Mouse (Mus musculus) neural tube, embryonic 13.5 days (tissue): Measurements from ENCODE around the gene C5ar1. TPM values are rescaled to one million over a fixed set of nuclear protein-coding genes. Genes with fewer than 3 reads are reported as not detected.
A peak's percentile ranks its signal among the peaks of the same experiment; 100 is the strongest.
"Not testable (repeated sequence)": the region's sequence is repeated elsewhere in the genome, so short reads cannot be mapped to it uniquely, and the experiment has no call there.

Source experiments
- ATAC-seq: fragments of 200-750 bp; cut with Nextera tagmentation; 2 replicates; pipeline ENCODE4 v1.8.0; 2017; ENCODE audit warnings: low read depth, mild to moderate bottlenecking, moderate TSS enrichment, moderate library complexity
- H3K27ac ChIP-seq: fragments of 300-500 bp; sonication (generic); replicated peaks from 2 replicates; pipeline ENCODE4 v1.5.1; 2015; ENCODE audit warnings: moderate library complexity, mild to moderate bottlenecking, inconsistent platforms
- H3K27me3 ChIP-seq: fragments of 300-500 bp; sonication (generic); 2 replicates; pipeline ENCODE4 v1.6.1; 2015; ENCODE audit warnings: mild to moderate bottlenecking, inconsistent platforms
- H3K36me3 ChIP-seq: fragments of 300-500 bp; sonication (generic); 2 replicates; pipeline ENCODE4 v1.6.1; 2015; ENCODE audit warnings: mild to moderate bottlenecking, inconsistent platforms
- H3K4me1 ChIP-seq: fragments of 300-500 bp; sonication (generic); replicated peaks from 2 replicates; pipeline ENCODE4 v1.6.1; 2015; ENCODE audit warnings: inconsistent platforms
- H3K4me2 ChIP-seq: fragments of 300-500 bp; sonication (generic); 2 replicates; pipeline ENCODE4 v1.6.1; 2015; ENCODE audit warnings: inconsistent platforms, mild to moderate bottlenecking, moderate library complexity
- H3K4me3 ChIP-seq: fragments of 300-500 bp; sonication (generic); 2 replicates; pipeline ENCODE4 v1.5.1; 2015; ENCODE audit warnings: mild to moderate bottlenecking, inconsistent platforms
- H3K9ac ChIP-seq: fragments of 300-500 bp; sonication (generic); 2 replicates; pipeline ENCODE4 v1.6.1; 2015; ENCODE audit warnings: moderate library complexity, mild to moderate bottlenecking, inconsistent platforms
- H3K9me3 ChIP-seq: fragments of 300-500 bp; sonication (generic); 2 replicates; pipeline ENCODE4 v1.6.1; 2016; ENCODE audit warnings: inconsistent platforms
- WGBS: fragments of 180-500 bp; shearing (Covaris S2); methylation state at CpG from one replicate; pipeline ENCODE4 v1.1.7; 2015; 5-methylcytosine and 5-hydroxymethylcytosine counted together
- polyA plus RNA-seq: library from polyadenylated mRNA; unstranded; fragments of >200 nt; fragmentation: Nextera tagmentation; extraction: Ambion mirVana; gene quantifications from 2 replicates; pipeline ENCODE4 v1.2.1, GENCODE M21; 2015

Gene C5ar1
- polyA plus RNA-seq, 1 experiment from 2014 or later: 2.3 TPM

DNA sequence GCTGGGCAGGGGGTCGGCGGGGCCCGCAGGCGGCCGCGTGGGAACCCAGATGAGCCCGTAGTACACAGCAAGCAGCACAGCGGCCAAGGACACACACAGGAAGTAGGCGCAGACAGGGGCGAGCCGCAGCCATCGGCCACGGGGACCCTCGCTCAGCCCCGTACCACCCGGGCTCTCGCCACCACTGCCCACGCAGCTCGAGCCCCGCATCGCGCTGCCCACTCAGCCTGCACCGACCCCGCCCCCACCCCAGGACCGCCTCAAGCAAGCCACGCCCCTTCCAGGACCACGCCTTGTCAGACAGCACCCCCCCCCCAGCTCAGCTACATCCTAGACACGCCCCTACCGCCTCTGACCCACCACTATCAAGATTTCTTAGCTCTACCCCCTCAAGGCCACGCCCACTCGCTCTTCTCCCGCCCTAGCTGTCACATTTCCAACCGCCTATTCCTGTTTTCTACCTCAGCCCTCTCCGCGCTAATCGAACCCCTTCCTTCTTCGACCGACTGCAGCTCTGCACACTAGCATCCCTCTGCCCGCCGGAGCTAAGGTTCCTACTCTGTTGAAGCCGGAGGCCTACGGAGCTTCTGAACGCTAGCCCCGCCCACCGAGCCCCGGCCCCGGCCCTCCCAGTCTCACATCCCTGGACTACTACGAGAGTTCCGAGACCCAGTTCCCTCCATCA, 13.9 kb upstream of the C5ar1 start, which contains the start of gene Inafm1:
Gene Inafm1, minus strand, starts transcription at position 537 of the 685 bp plus-strand sequence.
- ATAC-seq: peak; percentile 89
- WGBS: 1% methylated on average over 46 of the region's 49 CpGs

GRCm38 (mm10) chr7:16272681-16273080, 13.3 kb upstream of the C5ar1 start:
- H3K4me1 ChIP-seq: peaks cover 32% of the 10 kb centered on the region
- no peaks in the 10 kb centered on the region for H3K27me3 ChIP-seq
- H3K36me3 ChIP-seq: peaks cover 32% of the 10 kb centered on the region
- peak overlapping the region; percentile 76 for H3K4me3 ChIP-seq
- peak overlapping the region; percentile 88 for H3K4me2 ChIP-seq
- ATAC-seq: peak; percentile 81
- H3K9me3 ChIP-seq: no peaks in the 10 kb centered on the region
- peak overlapping the region; percentile 92 for H3K9ac ChIP-seq
- peak overlapping the region; percentile 95 for H3K27ac ChIP-seq
- under 1% methylated on average over 41 of the region's 46 CpGs for WGBS

More for the DNA sequence above, 13.9 kb upstream of the C5ar1 start, which contains the start of gene Inafm1:
- Histone ChIP-seq H3K9ac (peak within 1 kb of the TSS; percentile 92), H3K27ac (peak within 1 kb of the TSS; percentile 95), H3K36me3 (peaks cover 37% of the 10 kb centered on the region), H3K27me3 (no peaks in the 10 kb centered on the region), H3K4me3 (peak within 1 kb of the TSS; percentile 76), H3K9me3 (no peaks in the 10 kb centered on the region), H3K4me1 (peaks cover 32% of the 10 kb centered on the region), H3K4me2 (peak within 1 kb of the TSS; percentile 88)

GRCm38 (mm10) chr7:16271139-16271538, 11.8 kb upstream of the C5ar1 start:
- Histone ChIP-seq H3K4me3 (peak overlapping the region; percentile 76; the same call in 1 of the 2 replicates), H3K4me2 (peak overlapping the region; percentile 88), H3K27ac (no peak overlapping the region), H3K36me3 (peaks cover 18% of the 10 kb centered on the region), H3K4me1 (peaks cover 32% of the 10 kb centered on the region), H3K9me3 (no peaks in the 10 kb centered on the region; the same call in 1 of the 2 replicates), H3K27me3 (no peaks in the 10 kb centered on the region), H3K9ac (peak overlapping the region; percentile 92)
- no peak for ATAC-seq
- WGBS: 35% methylated on average over 1 of the region's 1 CpGs

- H3K27me3 ChIP-seq, H3K27ac ChIP-seq, H3K9ac ChIP-seq, H3K9me3 ChIP-seq, H3K4me2 ChIP-seq, ATAC-seq, H3K4me3 ChIP-seq, H3K36me3 ChIP-seq: not testable (repeated sequence)
- peaks cover 12% of the 10 kb centered on the region for H3K4me1 ChIP-seq
- WGBS: 83% methylated on average over 7 of the region's 7 CpGs
Measured at GRCm38 (mm10) chr7:16266593-16266992, 7.3 kb upstream of the C5ar1 start.

GRCm38 (mm10) chr7:16265856-16266255, 6.5 kb upstream of the C5ar1 start:
- Histone ChIP-seq H3K27me3 (no peaks in the 10 kb centered on the region), H3K27ac (no peak overlapping the region), H3K36me3 (0 out of 2 replicates have a peak, but pooled peaks cover 4% of the 10 kb centered on the region), H3K9ac (no peak overlapping the region), H3K4me1 (peaks cover 4% of the 10 kb centered on the region), H3K9me3 (peaks cover 8% of the 10 kb centered on the region), H3K4me2 (no peak overlapping the region), H3K4me3 (no peak overlapping the region)
- no peak for ATAC-seq
- 90% methylated on average over 11 of the region's 11 CpGs for WGBS

DNA sequence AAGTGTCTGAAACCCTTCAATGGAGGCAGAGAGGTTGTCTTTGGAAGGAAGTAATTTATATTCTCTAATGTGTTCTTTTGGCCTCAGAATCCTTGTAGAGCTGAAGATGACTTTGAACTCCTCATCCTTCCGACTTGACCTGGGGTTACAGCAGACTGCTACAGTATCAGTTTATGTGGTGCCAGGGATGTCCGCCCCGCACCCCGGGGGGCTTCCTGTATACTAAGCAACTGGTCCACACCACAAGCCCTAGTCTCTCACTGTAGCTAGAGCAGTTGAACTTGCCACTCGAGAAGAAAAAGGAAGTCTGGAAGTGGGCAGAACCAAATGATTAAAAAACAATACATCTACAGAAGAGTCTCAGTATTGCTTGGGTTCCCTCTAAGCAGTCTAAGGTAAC, 4.5 kb upstream of the C5ar1 start:
- Histone ChIP-seq H3K9ac (no peak overlapping the region), H3K4me2 (no peak overlapping the region), H3K27me3 (no peaks in the 10 kb centered on the region), H3K36me3 (0 out of 2 replicates have a peak, but pooled peaks cover 4% of the 10 kb centered on the region), H3K27ac (no peak overlapping the region), H3K4me3 (no peak overlapping the region), H3K9me3 (peaks cover 8% of the 10 kb centered on the region), H3K4me1 (no peaks in the 10 kb centered on the region)
- WGBS: 83% methylated on average over 5 of the region's 5 CpGs
- no peak for ATAC-seq

- Histone ChIP-seq H3K9ac (no peak overlapping the region), H3K27me3 (no peaks in the 10 kb centered on the region), H3K4me1 (no peaks in the 10 kb centered on the region), H3K4me3 (no peak overlapping the region), H3K27ac (no peak overlapping the region), H3K4me2 (no peak overlapping the region), H3K9me3 (peaks cover 8% of the 10 kb centered on the region), H3K36me3 (no peaks in the 10 kb centered on the region)
- no peak for ATAC-seq
- WGBS: 30% methylated on average over 8 of the region's 8 CpGs
Measured at GRCm38 (mm10) chr7:16263015-16263787, 3.9 kb upstream of the C5ar1 start.

DNA sequence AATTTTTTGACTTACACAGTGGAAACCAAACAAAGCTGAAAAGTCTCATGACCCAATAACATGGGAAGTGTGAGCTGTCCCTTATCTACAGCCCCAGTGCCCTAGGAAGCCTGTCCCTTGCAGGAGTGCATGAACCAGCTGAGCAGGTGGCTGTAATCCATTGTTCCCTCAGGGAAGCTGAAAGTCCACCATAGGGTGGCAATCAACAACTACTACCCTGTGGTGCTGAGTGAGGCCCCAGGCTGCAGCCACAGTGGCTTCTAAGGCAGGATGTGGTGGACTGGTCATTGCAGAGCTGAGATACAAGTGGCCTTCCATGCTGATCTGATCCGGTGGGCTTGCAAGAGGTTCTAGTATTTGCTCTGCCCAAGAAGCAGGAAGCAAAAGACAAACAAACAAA, 1.8 kb upstream of the C5ar1 start:
- Histone ChIP-seq H3K36me3 (no peaks in the 10 kb centered on the region), H3K27me3 (no peaks in the 10 kb centered on the region), H3K4me2 (no peak overlapping the region), H3K9me3 (peaks cover 8% of the 10 kb centered on the region), H3K4me3 (no peak overlapping the region), H3K4me1 (no peaks in the 10 kb centered on the region), H3K27ac (no peak overlapping the region), H3K9ac (no peak overlapping the region)
- WGBS: 64% methylated on average over 1 of the region's 1 CpGs
- no peak for ATAC-seq

- H3K27ac ChIP-seq: no peak overlapping the region
- H3K27me3 ChIP-seq: no peaks in the 10 kb centered on the region
- WGBS: 92% methylated on average over 11 of the region's 11 CpGs
- H3K4me3 ChIP-seq: no peak overlapping the region
- no peaks in the 10 kb centered on the region for H3K4me1 ChIP-seq
- no peaks in the 10 kb centered on the region for H3K9me3 ChIP-seq
- no peaks in the 10 kb centered on the region for H3K36me3 ChIP-seq
- H3K9ac ChIP-seq: no peak overlapping the region
- no peak overlapping the region for H3K4me2 ChIP-seq
- ATAC-seq: no peak
Measured at GRCm38 (mm10) chr7:16257830-16258229, 1.5 kb downstream of the C5ar1 start.

DNA sequence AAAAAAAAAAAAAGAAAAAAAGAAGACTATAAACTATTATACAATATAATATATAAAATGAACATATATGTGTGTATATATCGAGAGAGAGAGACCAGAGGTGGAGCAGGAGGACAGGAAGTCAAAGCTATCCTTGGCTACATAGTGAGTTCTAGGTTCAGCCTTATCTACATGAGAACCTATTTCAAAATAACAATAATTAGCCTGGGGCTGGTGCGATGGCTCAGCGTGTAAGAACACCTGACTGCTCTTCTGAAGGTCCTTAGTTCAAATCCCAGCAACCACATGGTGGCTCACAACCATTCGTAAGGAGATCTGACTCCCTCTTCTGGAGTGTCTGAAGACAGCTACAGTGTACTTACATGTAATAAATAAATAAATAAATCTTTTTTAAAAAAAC, 3.4 kb downstream of the C5ar1 start:
- ATAC-seq, H3K9me3 ChIP-seq, H3K4me3 ChIP-seq, H3K27ac ChIP-seq, H3K9ac ChIP-seq, H3K4me1 ChIP-seq, H3K4me2 ChIP-seq, H3K27me3 ChIP-seq, H3K36me3 ChIP-seq: not testable (repeated sequence)
- WGBS: 85% methylated on average over 4 of the region's 4 CpGs

GRCm38 (mm10) chr7:16254195-16254594, 5.1 kb downstream of the C5ar1 start:
- Histone ChIP-seq H3K9ac (no peak overlapping the region), H3K4me3 (no peak overlapping the region), H3K4me2 (no peak overlapping the region), H3K4me1 (no peaks in the 10 kb centered on the region), H3K9me3 (no peaks in the 10 kb centered on the region), H3K27me3 (no peaks in the 10 kb centered on the region), H3K27ac (no peak overlapping the region), H3K36me3 (no peaks in the 10 kb centered on the region)
- no peak for ATAC-seq
- WGBS: 60% methylated on average over 4 of the region's 4 CpGs

DNA sequence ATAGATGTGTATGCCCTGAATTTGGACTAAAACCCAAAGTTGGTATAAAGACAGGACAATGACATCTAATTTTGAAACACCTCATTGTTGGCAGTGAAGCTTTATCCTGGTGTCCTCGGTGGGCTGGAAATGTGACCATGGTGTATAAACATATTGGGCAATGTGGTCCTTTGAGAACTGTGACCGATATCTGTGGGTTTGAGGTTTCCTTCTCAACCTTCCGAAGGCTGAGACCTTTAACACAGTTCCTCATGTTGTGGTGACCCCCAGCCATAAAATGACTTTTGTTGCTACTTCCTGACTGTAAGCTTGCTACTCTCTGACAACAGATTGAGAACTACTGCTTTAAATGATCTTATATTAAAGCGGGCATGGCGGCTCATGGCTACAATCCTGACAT, 8.7 kb downstream of the C5ar1 start:
- ATAC-seq: no peak

More for the DNA sequence above, 8.7 kb downstream of the C5ar1 start:
- Histone ChIP-seq H3K4me1 (no peaks in the 10 kb centered on the region), H3K9ac (no peak overlapping the region), H3K4me2 (no peak overlapping the region), H3K27ac (no peak overlapping the region), H3K36me3 (no peaks in the 10 kb centered on the region), H3K27me3 (no peaks in the 10 kb centered on the region), H3K9me3 (no peaks in the 10 kb centered on the region), H3K4me3 (no peak overlapping the region)
- WGBS: 89% methylated on average over 5 of the region's 5 CpGs
